Mouse (Mus musculus) stomach, postnatal 0 days (tissue): ENCODE data around the gene Klk10. TPM values are rescaled to one million over a fixed set of nuclear protein-coding genes. Genes with fewer than 3 reads are reported as not detected.

Experiments used
- ATAC-seq: fragments of 200-750 bp; cut with Nextera tagmentation; 2 replicates; pipeline ENCODE4 v1.8.0; 2017; ENCODE audit not compliant: low FRiP score, low TSS enrichment
- DNase-seq: peaks from one replicate; pipeline ENCODE4 v3.0.0-alpha.2; 2016; ENCODE audit warnings: low spot score
- H3K27ac ChIP-seq: fragments of 300-500 bp; sonication (generic); replicated peaks from 2 replicates; pipeline ENCODE4 v1.5.1; 2014; ENCODE audit warnings: mild to moderate bottlenecking, control low read depth
- H3K27me3 ChIP-seq: fragments of 300-500 bp; sonication (generic); 2 replicates; pipeline ENCODE4 v1.6.1; 2014; ENCODE audit warnings: low read length; ENCODE audit not compliant: control insufficient read depth, insufficient read depth
- H3K36me3 ChIP-seq: fragments of 300-500 bp; sonication (generic); 2 replicates; pipeline ENCODE4 v1.6.1; 2014; ENCODE audit warnings: low read length, mixed read lengths; ENCODE audit not compliant: control insufficient read depth, insufficient read depth
- H3K4me1 ChIP-seq: fragments of 300-500 bp; sonication (generic); replicated peaks from 2 replicates; pipeline ENCODE4 v1.6.1; 2014; ENCODE audit warnings: antibody characterized with exemption; ENCODE audit not compliant: control insufficient read depth, insufficient read depth
- H3K4me2 ChIP-seq: fragments of 300-500 bp; sonication (generic); replicated peaks from 2 replicates; pipeline ENCODE4 v1.6.1; 2014; ENCODE audit warnings: low read depth, mild to moderate bottlenecking, control low read depth, moderate library complexity
- H3K4me3 ChIP-seq: fragments of 300-500 bp; sonication (generic); 2 replicates; pipeline ENCODE4 v1.5.1; 2014; ENCODE audit warnings: low read depth, low read length, control low read depth
- H3K9ac ChIP-seq: fragments of 300-500 bp; sonication (generic); 2 replicates; pipeline ENCODE4 v1.6.1; 2014; ENCODE audit warnings: mild to moderate bottlenecking, low read length, control low read depth, mixed read lengths
- H3K9me3 ChIP-seq: fragments of 300-500 bp; sonication (generic); 2 replicates; pipeline ENCODE4 v1.6.1; 2016; ENCODE audit warnings: low read length; ENCODE audit not compliant: control insufficient read depth
- CTCF ChIP-seq: IDR thresholded peaks from 2 replicates; pipeline ENCODE4 v1.5.1; 2016; ENCODE audit warnings: antibody characterized with exemption, low read depth, mild to moderate bottlenecking, moderate library complexity
- EP300 ChIP-seq: optimal IDR thresholded peaks from 2 replicates; pipeline ENCODE3; 2016; ENCODE audit warnings: antibody characterized with exemption
- WGBS: fragments of 180-500 bp; shearing (Covaris S2); extraction: QIAGEN DNeasy Blood & Tissue Kit; methylation state at CpG from one replicate; pipeline ENCODE4 v1.1.7; 2014; 5-methylcytosine and 5-hydroxymethylcytosine counted together
- polyA plus RNA-seq: library from polyadenylated mRNA; unstranded; fragments of >200 nt; fragmentation: Nextera tagmentation; extraction: Ambion mirVana; gene quantifications from 2 replicates; pipeline ENCODE4 v1.2.1, GENCODE M21; 2015

Gene Klk10
- polyA plus RNA-seq, 1 experiment from 2014 or later, result 313 TPM

GRCm38 (mm10) chr7:43816746-43817145 is 35.9 kb downstream of the Klk10 start:
- no peak for ATAC-seq

GRCm38 (mm10) chr7:43821581-43821980 is 40.7 kb downstream of the Klk10 start:
- Histone ChIP-seq H3K36me3 (no peaks in the 10 kb centered on the region), H3K4me3 (no peak overlapping the region), H3K9ac (no peak overlapping the region), H3K4me1 (no peaks in the 10 kb centered on the region), H3K4me2 (no peak overlapping the region), H3K27ac (no peak overlapping the region), H3K27me3 (no peaks in the 10 kb centered on the region), H3K9me3 (no peaks in the 10 kb centered on the region)
- TF ChIP-seq CTCF (no peak), EP300 (no peak)
- ATAC-seq (peak; percentile 40; the same call in 1 of the 2 replicates), DNase-seq (no peak)
- 77% methylated on average over 7 of the region's 7 CpGs for WGBS

More at GRCm38 (mm10) chr7:43816746-43817145, 35.9 kb downstream of the Klk10 start:
- Histone ChIP-seq H3K4me2 (no peak overlapping the region), H3K9ac (no peak overlapping the region), H3K4me1 (no peaks in the 10 kb centered on the region), H3K9me3 (no peaks in the 10 kb centered on the region), H3K27ac (no peak overlapping the region), H3K4me3 (no peak overlapping the region), H3K36me3 (no peaks in the 10 kb centered on the region), H3K27me3 (no peaks in the 10 kb centered on the region; the same call in 1 of the 2 replicates)
- DNase-seq, result no peak
- TF ChIP-seq CTCF (no peak), EP300 (no peak)

- DNase-seq (no peak), ATAC-seq (no peak)
- H3K9ac ChIP-seq, result no peak within 1 kb of the TSS
Measured at GRCm38 (mm10) chr7:43824199-43824598, 43.4 kb downstream of the Klk10 start, which contains the start of gene Klk6. Gene Klk6 (plus strand): TSS chr7:43824499.

GRCm38 (mm10) chr7:43826056-43826455 is 45.2 kb downstream of the Klk10 start:
- Histone ChIP-seq H3K4me1 (no peaks in the 10 kb centered on the region), H3K9ac (no peak overlapping the region), H3K36me3 (no peaks in the 10 kb centered on the region), H3K4me3 (no peak overlapping the region), H3K27me3 (no peaks in the 10 kb centered on the region), H3K4me2 (no peak overlapping the region), H3K9me3 (no peaks in the 10 kb centered on the region), H3K27ac (no peak overlapping the region)
- TF ChIP-seq CTCF (no peak), EP300 (no peak)
- ATAC-seq (no peak), DNase-seq (no peak)
- WGBS, result 83% methylated on average over 5 of the region's 5 CpGs

More at GRCm38 (mm10) chr7:43824199-43824598, 43.4 kb downstream of the Klk10 start, which contains the start of gene Klk6:
- Histone ChIP-seq H3K36me3 (no peaks in the 10 kb centered on the region), H3K4me3 (no peak within 1 kb of the TSS), H3K27ac (no peak within 1 kb of the TSS), H3K9me3 (no peaks in the 10 kb centered on the region), H3K4me2 (no peak within 1 kb of the TSS), H3K27me3 (no peaks in the 10 kb centered on the region), H3K4me1 (no peaks in the 10 kb centered on the region)
- TF ChIP-seq CTCF, result no peak
- TF ChIP-seq EP300, result no peak
- WGBS, result 79% methylated on average over 10 of the region's 10 CpGs

GRCm38 (mm10) chr7:43827706-43828105 is 46.9 kb downstream of the Klk10 start:
- no peak overlapping the region for H3K27ac ChIP-seq
- WGBS, result 48% methylated on average over 4 of the region's 4 CpGs
- no peaks in the 10 kb centered on the region for H3K9me3 ChIP-seq
- ATAC-seq (no peak), DNase-seq (no peak)
- no peaks in the 10 kb centered on the region for H3K36me3 ChIP-seq
- no peak overlapping the region for H3K4me3 ChIP-seq
- no peak overlapping the region for H3K9ac ChIP-seq
- TF ChIP-seq CTCF (no peak), EP300 (no peak)
- H3K4me1 ChIP-seq, result no peaks in the 10 kb centered on the region
- no peak overlapping the region for H3K4me2 ChIP-seq
- no peaks in the 10 kb centered on the region for H3K27me3 ChIP-seq

- Histone ChIP-seq H3K4me2 (no peak overlapping the region), H3K27ac (no peak overlapping the region), H3K36me3 (no peaks in the 10 kb centered on the region), H3K4me3 (no peak overlapping the region), H3K4me1 (no peaks in the 10 kb centered on the region), H3K27me3 (no peaks in the 10 kb centered on the region), H3K9me3 (no peaks in the 10 kb centered on the region), H3K9ac (no peak overlapping the region)
- ATAC-seq, result no peak
- DNase-seq, result no peak
- WGBS, result 89% methylated on average over 8 of the region's 8 CpGs
- TF ChIP-seq EP300 (no peak), CTCF (no peak)
Measured at GRCm38 (mm10) chr7:43829006-43829405, 48.2 kb downstream of the Klk10 start.

Other genes starting within 250 kb of the Klk10 start
- 2.0 and 2.1 TPM in 2 replicates for gene Cd33, start 236.6 kb upstream of the Klk10 start, polyA plus RNA-seq
- gene Zfp658, start 218.8 kb upstream of the Klk10 start, polyA plus RNA-seq, result 1.2 TPM in 2 replicates
- 4.2 and 4.6 TPM in 2 replicates for gene Zfp719, start 201.4 kb upstream of the Klk10 start, polyA plus RNA-seq
- gene Zfp819, start 173.9 kb upstream of the Klk10 start, polyA plus RNA-seq, result not detected in 2 replicates
- 0.07 TPM in 1 of 2 replicates, not detected in the other for gene Ceacam18, start 146.3 kb upstream of the Klk10 start, polyA plus RNA-seq
- gene Siglece, start 120.9 kb upstream of the Klk10 start, polyA plus RNA-seq, result 0.87 and 1.3 TPM in 2 replicates
- gene Ctu1, start 109.0 kb upstream of the Klk10 start, polyA plus RNA-seq, result 8.5 and 9.0 TPM in 2 replicates
- 4.5 and 5.8 TPM in 2 replicates for gene Klk14, start 90.6 kb upstream of the Klk10 start, polyA plus RNA-seq
- 84.7 and 93.8 TPM in 2 replicates for gene Klk13, start 68.5 kb upstream of the Klk10 start, polyA plus RNA-seq
- gene Klk12, start 12.1 kb upstream of the Klk10 start, polyA plus RNA-seq, result 34.9 and 36.2 TPM in 2 replicates
- gene Klk11, start 6.4 kb upstream of the Klk10 start, polyA plus RNA-seq, result 52.3 and 54.6 TPM in 2 replicates
- gene Klk9, start 10.9 kb downstream of the Klk10 start, polyA plus RNA-seq, result 101 and 118 TPM in 2 replicates
- gene Klk8, start 16.5 kb downstream of the Klk10 start, polyA plus RNA-seq, result 139 and 155 TPM in 2 replicates
- 56.5 and 56.8 TPM in 2 replicates for gene Klk7, start 30.3 kb downstream of the Klk10 start, polyA plus RNA-seq
- gene Klk6, start 43.5 kb downstream of the Klk10 start, polyA plus RNA-seq, result 11.3 and 23.9 TPM in 2 replicates
- 74.9 and 79.6 TPM in 2 replicates for gene Klk5, start 60.9 kb downstream of the Klk10 start, polyA plus RNA-seq
- not detected in 2 replicates for gene Klk4, start 100.1 kb downstream of the Klk10 start, polyA plus RNA-seq
- not detected in 2 replicates for gene Klk15, start 152.7 kb downstream of the Klk10 start, polyA plus RNA-seq
- not detected in 2 replicates for gene Klk1b8, start 169.6 kb downstream of the Klk10 start, polyA plus RNA-seq
- gene Klk1b1, start 185.7 kb downstream of the Klk10 start, polyA plus RNA-seq, result not detected in 2 replicates
- not detected in 2 replicates for gene Klk1b9, start 195.0 kb downstream of the Klk10 start, polyA plus RNA-seq
- not detected in 2 replicates for gene Klk1b11, start 214.8 kb downstream of the Klk10 start, polyA plus RNA-seq
- not detected in 2 replicates for gene Klk1b26, start 231.1 kb downstream of the Klk10 start, polyA plus RNA-seq